Mouse (Mus musculus) granulocyte monocyte progenitor cell, adult 5-6 weeks (primary cell): ENCODE data around the gene Cfap45. TPM values are rescaled to one million over a fixed set of nuclear protein-coding genes. Genes with fewer than 3 reads are reported as not detected.

Experiments used
- ATAC-seq: replicated peaks from 2 replicates; pipeline ENCODE4 v1.8.0; 2016; ENCODE audit warnings: mild to moderate bottlenecking, moderate TSS enrichment, inconsistent platforms; ENCODE audit not compliant: poor library complexity, severe bottlenecking
- total RNA-seq, 2 experiments: library from RNA; stranded (forward) in 1 of 2; stranded (reverse) in 1 of 2; fragments of 200-712, 200-1000 nt in 1 of 2; fragments of >200 nt in 1 of 2; fragmentation: Nextera tagmentation in 1 of 2; gene quantifications; 2 replicates each; pipeline ENCODE4 v1.2.3; 2014 to 2017

The Cfap45 gene
- total RNA-seq (2014; fragmentation: Nextera tagmentation) (not detected in 2 replicates), total RNA-seq (2017) (0.46 TPM in 1 of 2 replicates, not detected in the other)

GRCm38 (mm10) chr1:172520576-172521440 is at the start of gene Cfap45:
TSS of gene Cfap45 (plus strand) at chr1:172520801.
- ATAC-seq = peak; percentile 55

GRCm38 (mm10) chr1:172472909-172473308 is 47.7 kb upstream of the Cfap45 start:
- no peak for ATAC-seq

- no peak for ATAC-seq
Measured at GRCm38 (mm10) chr1:172474196-172474595, 46.4 kb upstream of the Cfap45 start.

GRCm38 (mm10) chr1:172475054-172475741 is 45.4 kb upstream of the Cfap45 start, which contains the start of gene Slamf9:
TSS of gene Slamf9 (plus strand) at chr1:172475358.
- ATAC-seq = peak; percentile 92

GRCm38 (mm10) chr1:172478020-172478419 is 42.6 kb upstream of the Cfap45 start:
- ATAC-seq = peak; percentile 33

- no peak for ATAC-seq
Measured at GRCm38 (mm10) chr1:172480376-172480775, 40.2 kb upstream of the Cfap45 start.

- ATAC-seq = peak; percentile 37
Measured at GRCm38 (mm10) chr1:172481111-172481510, 39.5 kb upstream of the Cfap45 start.

GRCm38 (mm10) chr1:172481540-172482280 is 38.9 kb upstream of the Cfap45 start, which contains the start of gene Igsf9:
TSS of gene Igsf9 (plus strand) at chr1:172481788.
- peak; percentile 81 for ATAC-seq

GRCm38 (mm10) chr1:172482518-172483360 is 37.9 kb upstream of the Cfap45 start:
- no peak for ATAC-seq

- ATAC-seq = no peak
Measured at GRCm38 (mm10) chr1:172483361-172483660, 37.3 kb upstream of the Cfap45 start.

- ATAC-seq = no peak
Measured at GRCm38 (mm10) chr1:172484236-172484635, 36.4 kb upstream of the Cfap45 start.

GRCm38 (mm10) chr1:172484671-172485070 is 35.9 kb upstream of the Cfap45 start:
- no peak for ATAC-seq

- ATAC-seq = no peak
Measured at GRCm38 (mm10) chr1:172485821-172486220, 34.8 kb upstream of the Cfap45 start.

GRCm38 (mm10) chr1:172486236-172486635 is 34.4 kb upstream of the Cfap45 start:
- no peak for ATAC-seq

GRCm38 (mm10) chr1:172486651-172487050 is 34.0 kb upstream of the Cfap45 start:
- ATAC-seq = no peak

GRCm38 (mm10) chr1:172487859-172488258 is 32.7 kb upstream of the Cfap45 start:
- no peak for ATAC-seq

GRCm38 (mm10) chr1:172488831-172489230 is 31.8 kb upstream of the Cfap45 start:
- ATAC-seq = no peak

- ATAC-seq = no peak
Measured at GRCm38 (mm10) chr1:172489585-172490250, 30.9 kb upstream of the Cfap45 start.

GRCm38 (mm10) chr1:172490261-172490661 is 30.3 kb upstream of the Cfap45 start:
- peak; percentile 89 for ATAC-seq
